9 mouse cellular contexts compared by ENCODE assay signal in genomic region chr1:20996603-20997327, GRCm38 (mm10). TPM values are rescaled to one million over a fixed set of nuclear protein-coding genes. Genes with fewer than 3 reads are reported as not detected.
DNase-seq lines count a peak whose midpoint lies in the region; ATAC-seq and TF ChIP-seq lines count a peak whose summit lies in the region.
"Had no signal": no experiment of that assay in that cellular context is flagged by ENCODE, and none has a peak within 500 bp of the region (broad histone marks: within the 10 kb centered on the region; RNA-seq: fewer than 3 reads in every experiment).

No protein-coding gene starts in this region.

- peak overlapping the region; percentile 38; the same call in 1 of the 2 replicates for H3K9ac ChIP-seq in midbrain, embryonic 11.5 days (ENCODE audit: low read length)
- no peak overlapping the region for H3K9ac ChIP-seq in midbrain, postnatal 0 days (replicated peaks; ENCODE audit: low read length, poor library complexity, severe bottlenecking)
- no peak overlapping the region for H3K9ac ChIP-seq in liver, embryonic 13.5 days
- H3K9ac ChIP-seq in stomach, embryonic 15.5 days = no peak overlapping the region

- WGBS in midbrain, embryonic 11.5 days = 54% methylated on average over 17 of the region's 17 CpGs
- WGBS in midbrain, postnatal 0 days = 63% methylated on average over 17 of the region's 17 CpGs
- 58% methylated on average over 17 of the region's 17 CpGs for WGBS in liver, embryonic 13.5 days (ENCODE audit: insufficient replicate concordance)
- whole genome bisulfite sequencing in stomach, embryonic 15.5 days = 64% methylated on average over 17 of the region's 17 CpGs

- no peaks in the 10 kb centered on the region for H3K36me3 ChIP-seq in midbrain, embryonic 11.5 days (ENCODE audit: control insufficient read depth, insufficient read depth, low read length)
- H3K36me3 ChIP-seq in midbrain, postnatal 0 days (ENCODE audit: insufficient read depth, low read length) = no peaks in the 10 kb centered on the region
- peaks cover 4% of the 10 kb centered on the region; the same call in 1 of the 2 replicates for H3K36me3 ChIP-seq in liver, embryonic 13.5 days
- 0 out of 2 replicates have a peak, but pooled peaks cover 3% of the 10 kb centered on the region for H3K36me3 ChIP-seq in stomach, embryonic 15.5 days

- peaks cover 6% of the 10 kb centered on the region for H3K4me1 ChIP-seq in midbrain, embryonic 11.5 days (ENCODE audit: control insufficient read depth, insufficient read depth, low read length)
- H3K4me1 ChIP-seq in midbrain, postnatal 0 days (ENCODE audit: insufficient read depth, low read length) = no peaks in the 10 kb centered on the region
- peaks cover 21% of the 10 kb centered on the region for H3K4me1 ChIP-seq in liver, embryonic 13.5 days (replicated peaks)
- H3K4me1 ChIP-seq in stomach, embryonic 15.5 days = no peaks in the 10 kb centered on the region

- H3K4me3 ChIP-seq in midbrain, embryonic 11.5 days (ENCODE audit: low read depth, low read length) = no peak overlapping the region
- no peak overlapping the region for H3K4me3 ChIP-seq in midbrain, postnatal 0 days (ENCODE audit: low read depth, low read length)
- H3K4me3 ChIP-seq in liver, embryonic 13.5 days (replicated peaks) = no peak overlapping the region
- no peak overlapping the region for H3K4me3 ChIP-seq in stomach, embryonic 15.5 days (replicated peaks)
- H3K4me3 ChIP-seq: megakaryocyte, embryonic 14.5 days had no signal

- ATAC-seq in midbrain, embryonic 11.5 days (ENCODE audit: low FRiP score) = peak; percentile 64
- no peak for ATAC-seq in midbrain, postnatal 0 days (ENCODE audit: low FRiP score)
- ATAC-seq in liver, embryonic 13.5 days (ENCODE audit: low read depth) = peak; percentile 52
- peak; percentile 32; the same call in 1 of the 2 replicates for ATAC-seq in stomach, embryonic 15.5 days (ENCODE audit: insufficient read depth, low FRiP score, low read depth)
- no peak for ATAC-seq in megakaryocyte, adult 5-6 weeks (ENCODE audit: poor library complexity, severe bottlenecking)

- no peaks in the 10 kb centered on the region for H3K27me3 ChIP-seq in midbrain, embryonic 11.5 days (ENCODE audit: control insufficient read depth, insufficient read depth, low read length)
- no peaks in the 10 kb centered on the region for H3K27me3 ChIP-seq in midbrain, postnatal 0 days (ENCODE audit: insufficient read depth, low read length)
- no peaks in the 10 kb centered on the region for H3K27me3 ChIP-seq in liver, embryonic 13.5 days
- H3K27me3 ChIP-seq in stomach, embryonic 15.5 days (replicated peaks) = no peaks in the 10 kb centered on the region
- H3K27me3 ChIP-seq: megakaryocyte, embryonic 14.5 days had no signal

- no peaks in the 10 kb centered on the region for H3K9me3 ChIP-seq in midbrain, embryonic 11.5 days (ENCODE audit: control insufficient read depth, low read length)
- no peaks in the 10 kb centered on the region for H3K9me3 ChIP-seq in midbrain, postnatal 0 days (ENCODE audit: low read length)
- no peaks in the 10 kb centered on the region for H3K9me3 ChIP-seq in liver, embryonic 13.5 days (replicated peaks)
- no peaks in the 10 kb centered on the region for H3K9me3 ChIP-seq in stomach, embryonic 15.5 days

- no peak for TF ChIP-seq CTCF in midbrain, postnatal 0 days (IDR thresholded peaks at IDR 0.05)

- no peak overlapping the region for H3K4me2 ChIP-seq in midbrain, embryonic 11.5 days
- no peak overlapping the region for H3K4me2 ChIP-seq in midbrain, postnatal 0 days (ENCODE audit: low read depth, low read length, poor library complexity, severe bottlenecking)
- no peak overlapping the region for H3K4me2 ChIP-seq in liver, embryonic 13.5 days
- no peak overlapping the region for H3K4me2 ChIP-seq in stomach, embryonic 15.5 days

- H3K27ac ChIP-seq in midbrain, embryonic 11.5 days (ENCODE audit: low read depth, low read length) = no peak overlapping the region
- no peak overlapping the region for H3K27ac ChIP-seq in midbrain, postnatal 0 days (ENCODE audit: low read depth, low read length)
- H3K27ac ChIP-seq in liver, embryonic 13.5 days = no peak overlapping the region
- H3K27ac ChIP-seq in stomach, embryonic 15.5 days = no peak overlapping the region

- DNase-seq in heart, adult 8-10 months (ENCODE audit: low spot score) = peak; percentile 31
- DNase-seq in heart, postnatal 14 days = no peak
- DNase-seq in midbrain, embryonic 11.5 days (ENCODE audit: low spot score, missing footprints) = peak; percentile 87
- no peak for DNase-seq in midbrain, postnatal 0 days (ENCODE audit: low spot score)
- DNase-seq in liver, embryonic 13.5 days = no peak
- DNase-seq in adrenal gland, postnatal 14 days = no peak

- intact Hi-C loops in heart, postnatal 14 days (cut with DNase I) = loop anchor here (5.0 kb wide), 2 partner anchors 81 to 106 kb away; partner anchors contain the start of gene Tram2

RNA-seq across cellular contexts. Expression of gene Efhc1, which starts 45.3 kb away (rescaled TPM):
- under 1 TPM; 0.27 to 0.87 (median 0.50) TPM for total RNA-seq in heart, adult 8-10 months (2022)
- total RNA-seq in heart, postnatal 14 days (2021) = 1 to 10 TPM in 1 of 2 experiments, under 1 TPM in 1; 0.71 to 1.6 TPM
- 2.5 and 2.6 TPM in 2 replicates for polyA plus RNA-seq in midbrain, embryonic 11.5 days (2014; fragmentation: Nextera tagmentation; extraction: Ambion mirVana)
- 1.1 and 15.6 TPM in 2 replicates for total RNA-seq in midbrain, postnatal 0 days (2014; rRNA removed)
- polyA plus RNA-seq in midbrain, postnatal 0 days (2015; fragmentation: Nextera tagmentation; extraction: Ambion mirVana) = 1.5 and 1.6 TPM in 2 replicates
- polyA plus RNA-seq in liver, embryonic 13.5 days (2015; fragmentation: Nextera tagmentation; extraction: Ambion mirVana) = 0.41 and 0.45 TPM in 2 replicates
- 2.5 and 2.8 TPM in 2 replicates for polyA plus RNA-seq in stomach, embryonic 15.5 days (2015; fragmentation: Nextera tagmentation; extraction: Ambion mirVana)
- total RNA-seq in megakaryocyte, adult 5-6 weeks (2015) = 0.21 and 0.85 TPM in 2 replicates
- not detected in 2 replicates for total RNA-seq in megakaryocyte, adult 5-6 weeks (2017)
- total RNA-seq in adrenal gland, postnatal 14 days (2021) = 1.7 and 1.9 TPM in 2 replicates

Comparison
In these comparisons a context has a peak if more than half of its experiments do, and no peak if none do; other contexts are left out.
1. DNase-seq: peak in heart, adult 8-10 months (single experiment) and midbrain, embryonic 11.5 days (single experiment); none in heart, postnatal 14 days (0 of 2), midbrain, postnatal 0 days (single experiment), liver, embryonic 13.5 days (single experiment) and adrenal gland, postnatal 14 days (single experiment).
2. ATAC-seq: peak in midbrain, embryonic 11.5 days (single experiment), liver, embryonic 13.5 days (single experiment) and stomach, embryonic 15.5 days (single experiment); none in midbrain, postnatal 0 days (single experiment) and megakaryocyte, adult 5-6 weeks (single experiment).